Mouse (Mus musculus) kidney, adult 2 months (tissue): ENCODE results near the gene Pde1c.

ENCODE experiments used
- CTCF ChIP-seq: fragments of 200-500 bp; conservative IDR thresholded peaks from 2 replicates; pipeline ENCODE4 v1.5.1; 2011; ENCODE audit warnings: low read depth, mild to moderate bottlenecking, control low read depth, low read length, moderate library complexity, mixed read lengths; ENCODE audit not compliant: insufficient read depth, insufficient read length
- POLR2A ChIP-seq: fragments of 200-500 bp; IDR thresholded peaks from one replicate; pipeline ENCODE4 v1.6.1; 2011; ENCODE audit warnings: low read depth, low read length, control low read depth

- no peak for TF ChIP-seq POLR2A
- no peak for TF ChIP-seq CTCF
These were observed 195.2 kb downstream of the Pde1c start for GRCm38 (mm10) chr6:56373753-56374152.
